Mouse (Mus musculus) midbrain, embryonic 11.5 days (tissue): ENCODE results near the gene Usp15. TPM values are rescaled to one million over a fixed set of nuclear protein-coding genes. Genes with fewer than 3 reads are reported as not detected.
A peak's percentile ranks its signal among the peaks of the same experiment; 100 is the strongest.

ENCODE experiments used
- microRNA-seq: library from miRNA; unstranded; fragments of <30 nt; microRNA quantifications from one replicate; pipeline ENCODE4, GENCODE M21; 2017
- polyA plus RNA-seq: library from polyadenylated mRNA; unstranded; fragments of >200 nt; fragmentation: Nextera tagmentation; extraction: Ambion mirVana; gene quantifications from 2 replicates; pipeline ENCODE4 v1.2.1, GENCODE M21; 2014

Gene Usp15
- polyA plus RNA-seq, 1 experiment from 2014 or later: 73.4 TPM

Small RNA genes within 50 kb of the gene (microRNA-seq; reads per million reads assigned to microRNA genes)
- gene Gm27920: 2.5 reads per million, percentile 9 among the genes with 10 or more reads in this experiment

Other genes with a start within 250 kb of the Usp15 start
- 24.9 and 25.7 TPM in 2 replicates for gene Mon2, start 120.5 kb downstream of the Usp15 start, polyA plus RNA-seq
- gene Fam19a2, start 67.0 kb upstream of the Usp15 start, polyA plus RNA-seq: 4.0 and 4.7 TPM in 2 replicates